Mouse (Mus musculus): Measurements from ENCODE around the gene Lpgat1.

Lpgat1 gene

GRCm38 (mm10) chr1:191717601-191718498, at the start of gene Lpgat1:
Gene Lpgat1 (plus strand): TSS chr1:191717834.
- peak; percentile 92 for DNase-seq

- DNase-seq = no peak
These were observed 49.6 kb upstream of the Lpgat1 start for GRCm38 (mm10) chr1:191668030-191668429.

- no peak for DNase-seq
These were observed 43.6 kb upstream of the Lpgat1 start for GRCm38 (mm10) chr1:191674071-191674470.

GRCm38 (mm10) chr1:191681633-191682032, 36.0 kb upstream of the Lpgat1 start:
- no peak for DNase-seq

- DNase-seq = no peak
These were observed 30.1 kb upstream of the Lpgat1 start for GRCm38 (mm10) chr1:191687531-191687930.

GRCm38 (mm10) chr1:191693231-191693630, 24.4 kb upstream of the Lpgat1 start:
- peak; percentile 82 for DNase-seq

- no peak for DNase-seq
These were observed 19.3 kb upstream of the Lpgat1 start for GRCm38 (mm10) chr1:191698253-191698795.

- no peak for DNase-seq
These were observed 13.1 kb upstream of the Lpgat1 start for GRCm38 (mm10) chr1:191704535-191704934.

- no peak for DNase-seq
These were observed 11.0 kb upstream of the Lpgat1 start for GRCm38 (mm10) chr1:191706541-191707078.

- peak; percentile 9 for DNase-seq
These were observed 7.8 kb upstream of the Lpgat1 start for GRCm38 (mm10) chr1:191709811-191710210.

GRCm38 (mm10) chr1:191712224-191712838, 5.3 kb upstream of the Lpgat1 start:
- DNase-seq = no peak

GRCm38 (mm10) chr1:191713813-191714212, 3.8 kb upstream of the Lpgat1 start:
- peak; percentile 46 for DNase-seq

- DNase-seq = no peak
These were observed 2.5 kb upstream of the Lpgat1 start for GRCm38 (mm10) chr1:191715150-191715549.

- no peak for DNase-seq
These were observed 493 bp upstream of the Lpgat1 start for GRCm38 (mm10) chr1:191717141-191717540.

GRCm38 (mm10) chr1:191718522-191719281, 1.1 kb downstream of the Lpgat1 start:
- peak; percentile 72 for DNase-seq

GRCm38 (mm10) chr1:191719326-191719725, 1.7 kb downstream of the Lpgat1 start:
- no peak for DNase-seq

- no peak for DNase-seq
These were observed 2.8 kb downstream of the Lpgat1 start for GRCm38 (mm10) chr1:191720419-191720818.

- no peak for DNase-seq
These were observed 5.1 kb downstream of the Lpgat1 start for GRCm38 (mm10) chr1:191722706-191723105.

- no peak for DNase-seq
These were observed 6.0 kb downstream of the Lpgat1 start for GRCm38 (mm10) chr1:191723675-191724074.

GRCm38 (mm10) chr1:191724385-191725061, 6.9 kb downstream of the Lpgat1 start:
- no peak for DNase-seq

GRCm38 (mm10) chr1:191732623-191733022, 15.0 kb downstream of the Lpgat1 start:
- no peak for DNase-seq

GRCm38 (mm10) chr1:191733822-191734221, 16.2 kb downstream of the Lpgat1 start:
- DNase-seq = no peak
